Mouse (Mus musculus) cerebellum, adult 9-10 months (tissue): ENCODE measurements at regions not wholly inside any gene's neighbourhood (a gene's known extent, or its start where the extent isn't known, plus 50 kb on each side); places are given as distances from the start of the nearest gene placed in this dataset.
"Not testable (repeated sequence)": the region's sequence is repeated elsewhere in the genome, so short reads cannot be mapped to it uniquely, and the experiment has no call there.

ENCODE experiments used
- DNase-seq: peaks from one replicate; pipeline ENCODE4 v3.0.0; 2022

- not testable (repeated sequence) for DNase-seq
Observed at GRCm38 (mm10) chr12:93754505-93754904, 1905.5 kb upstream of the Sel1l start.

GRCm38 (mm10) chr12:93748300-93748847 is 1899.4 kb upstream of the Sel1l start:
- DNase-seq = no peak

GRCm38 (mm10) chr12:93718704-93719497 is 1869.9 kb upstream of the Sel1l start:
- no peak for DNase-seq

GRCm38 (mm10) chr12:93705956-93706355 is 1857.0 kb upstream of the Sel1l start:
- peak; percentile 9 for DNase-seq

GRCm38 (mm10) chr12:93687196-93687595 is 1838.2 kb upstream of the Sel1l start:
- DNase-seq = no peak

GRCm38 (mm10) chr12:93684385-93684784 is 1835.4 kb upstream of the Sel1l start:
- DNase-seq = no peak

GRCm38 (mm10) chr12:93677478-93677877 is 1828.5 kb upstream of the Sel1l start:
- DNase-seq = no peak

GRCm38 (mm10) chr12:93675032-93675431 is 1826.1 kb upstream of the Sel1l start:
- no peak for DNase-seq

- no peak for DNase-seq
Observed at GRCm38 (mm10) chr12:93669211-93669610, 1820.3 kb upstream of the Sel1l start.

GRCm38 (mm10) chr12:93666799-93667198 is 1817.8 kb upstream of the Sel1l start:
- DNase-seq = no peak
